Mouse (Mus musculus) hindbrain, embryonic 14.5 days (tissue): ENCODE measurements around the gene Baiap2. TPM values are rescaled to one million over a fixed set of nuclear protein-coding genes. Genes with fewer than 3 reads are reported as not detected.

Experiments
- ATAC-seq: fragments of 200-750 bp; cut with Nextera tagmentation; 2 replicates; pipeline ENCODE4 v1.8.0; 2017; ENCODE audit warnings: moderate number of reproducible peaks, mild to moderate bottlenecking, moderate TSS enrichment, moderate library complexity; ENCODE audit not compliant: low FRiP score
- DNase-seq: peaks from one replicate; pipeline ENCODE4 v3.0.0-alpha.2; 2015; ENCODE audit warnings: low spot score
- H3K27ac ChIP-seq: fragments of 300-500 bp; sonication (generic); 2 replicates; pipeline ENCODE4 v1.5.1; 2014; ENCODE audit warnings: mild to moderate bottlenecking, moderate library complexity
- H3K27me3 ChIP-seq: fragments of 300-500 bp; sonication (generic); 2 replicates; pipeline ENCODE4 v1.6.1; 2014; ENCODE audit warnings: mild to moderate bottlenecking, low read length, mixed read lengths; ENCODE audit not compliant: control insufficient read depth, insufficient read depth
- H3K36me3 ChIP-seq: fragments of 300-500 bp; sonication (generic); replicated peaks from 2 replicates; pipeline ENCODE4 v1.6.1; 2014; ENCODE audit not compliant: control insufficient read depth, insufficient read depth
- H3K4me1 ChIP-seq: fragments of 300-500 bp; sonication (generic); replicated peaks from 2 replicates; pipeline ENCODE4 v1.6.1; 2014; ENCODE audit warnings: antibody characterized with exemption, low read length, mixed read lengths; ENCODE audit not compliant: control insufficient read depth, insufficient read depth
- H3K4me2 ChIP-seq: fragments of 300-500 bp; sonication (generic); replicated peaks from 2 replicates; pipeline ENCODE4 v1.6.1; 2014; ENCODE audit warnings: mild to moderate bottlenecking, moderate library complexity
- H3K4me3 ChIP-seq: fragments of 300-500 bp; sonication (generic); replicated peaks from 2 replicates; pipeline ENCODE4 v1.5.1; 2014; ENCODE audit warnings: mild to moderate bottlenecking, low read length
- H3K9ac ChIP-seq: fragments of 300-500 bp; sonication (generic); 2 replicates; pipeline ENCODE4 v1.6.1; 2014
- H3K9me3 ChIP-seq: fragments of 300-500 bp; sonication (generic); 2 replicates; pipeline ENCODE4 v1.6.1; 2016; ENCODE audit warnings: low read length; ENCODE audit not compliant: control insufficient read depth
- WGBS: fragments of 180-500 bp; shearing (Covaris S2); extraction: QIAGEN DNeasy Blood & Tissue Kit; methylation state at CpG from one replicate; pipeline ENCODE4 v1.1.7; 2014; 5-methylcytosine and 5-hydroxymethylcytosine counted together
- polyA plus RNA-seq: library from polyadenylated mRNA; unstranded; fragments of >200 nt; fragmentation: Nextera tagmentation; extraction: Ambion mirVana; gene quantifications from 2 replicates; pipeline ENCODE4 v1.2.1, GENCODE M21; 2014

Baiap2 gene
- polyA plus RNA-seq, 1 experiment from 2014 or later = 13.7 TPM

GRCm38 (mm10) chr11:119948803-119949202, 6.2 kb downstream of the Baiap2 start:
- Histone ChIP-seq H3K27me3 (no peaks in the 10 kb centered on the region), H3K27ac (no peak overlapping the region), H3K4me3 (no peak overlapping the region), H3K4me1 (peaks cover 13% of the 10 kb centered on the region), H3K4me2 (no peak overlapping the region), H3K9me3 (no peaks in the 10 kb centered on the region), H3K9ac (no peak overlapping the region), H3K36me3 (no peaks in the 10 kb centered on the region)
- ATAC-seq (no peak), DNase-seq (no peak)
- 77% methylated on average over 2 of the region's 2 CpGs for WGBS

DNA sequence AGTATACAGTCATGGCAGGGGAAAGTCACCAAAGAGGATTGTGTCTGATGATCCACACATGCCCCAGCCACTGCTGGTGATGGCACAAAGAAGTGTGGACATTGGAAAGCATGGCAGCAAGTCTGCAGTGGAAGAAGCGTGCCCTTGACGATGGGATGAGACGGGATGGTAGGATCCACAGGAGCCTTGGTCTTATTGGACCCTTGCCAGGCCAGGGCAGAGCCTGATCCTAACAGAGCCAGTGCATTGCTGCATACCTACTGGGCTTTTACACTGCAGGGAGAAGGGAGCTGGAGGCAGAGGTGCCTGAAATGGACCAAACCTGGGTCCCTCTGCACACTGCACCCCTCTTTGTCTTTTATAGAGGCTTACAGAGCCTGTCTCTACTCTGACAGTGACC, 8.0 kb downstream of the Baiap2 start:
- H3K4me3 ChIP-seq = no peak overlapping the region
- 79% methylated on average over 3 of the region's 3 CpGs for WGBS
- ATAC-seq (no peak), DNase-seq (no peak)
- H3K4me1 ChIP-seq = peaks cover 8% of the 10 kb centered on the region; the same call in 1 of the 2 replicates
- H3K36me3 ChIP-seq = no peaks in the 10 kb centered on the region
- H3K27ac ChIP-seq = no peak overlapping the region
- no peak overlapping the region for H3K4me2 ChIP-seq
- H3K27me3 ChIP-seq = no peaks in the 10 kb centered on the region
- no peaks in the 10 kb centered on the region for H3K9me3 ChIP-seq
- H3K9ac ChIP-seq = no peak overlapping the region

DNA sequence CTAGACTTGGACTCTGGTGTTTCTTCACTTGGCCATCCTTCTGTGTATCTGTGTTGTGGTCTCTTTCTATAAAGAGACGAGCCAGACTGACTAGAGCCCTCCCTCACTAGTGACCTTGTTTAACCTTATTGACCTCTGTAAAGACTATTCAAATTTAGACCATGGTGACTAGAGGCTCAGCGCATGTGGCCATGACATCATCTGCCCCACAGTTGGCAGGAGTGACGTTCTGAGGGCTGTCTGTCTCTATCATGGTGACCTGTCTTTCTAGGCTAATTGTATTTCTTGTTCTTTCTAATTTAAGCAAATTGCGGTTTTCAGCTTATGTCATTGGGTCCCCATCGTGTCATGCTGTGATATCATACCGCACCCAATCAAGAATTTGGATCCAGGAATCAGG, 8.8 kb downstream of the Baiap2 start:
- 87% methylated on average over 6 of the region's 6 CpGs for WGBS
- H3K4me3 ChIP-seq = no peak overlapping the region

DNA sequence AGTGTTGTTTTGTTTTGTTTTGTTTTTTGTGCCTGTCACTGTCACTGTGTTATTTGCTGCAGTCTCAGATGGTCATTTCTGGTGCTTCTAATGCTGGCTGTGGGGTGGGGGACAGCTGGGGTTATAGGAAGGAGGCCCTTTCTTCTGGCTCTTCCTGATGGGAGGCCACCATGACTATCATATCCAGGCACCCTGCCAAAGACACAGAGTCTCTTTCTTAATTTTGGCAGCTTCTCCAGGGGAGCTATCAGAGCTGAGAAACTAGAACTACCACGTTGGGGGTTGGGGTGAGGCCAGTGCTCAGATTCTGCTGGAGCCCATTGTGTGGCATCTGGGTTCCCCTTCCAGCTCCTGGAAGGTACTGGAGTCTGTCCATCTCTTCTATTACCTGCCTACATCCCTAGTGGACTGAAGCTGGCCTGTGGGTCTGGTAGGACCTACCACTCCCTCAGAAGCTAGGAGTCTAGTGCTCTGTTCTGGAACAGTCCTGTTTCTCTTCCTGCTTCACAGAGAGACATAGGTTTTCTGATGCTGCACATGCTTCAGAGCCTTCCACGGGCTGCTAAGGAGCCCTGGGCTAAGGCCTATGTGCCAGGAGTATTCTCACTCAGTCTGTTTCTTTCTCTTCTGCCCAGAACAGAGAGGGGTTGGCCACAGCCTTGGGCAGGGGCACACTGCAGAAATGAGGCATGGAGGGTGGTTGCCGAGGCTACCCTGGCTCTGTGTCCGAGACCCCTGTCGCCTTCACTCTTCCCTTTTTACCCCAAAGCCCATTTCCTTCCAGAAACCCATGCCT, 10.1 kb downstream of the Baiap2 start:
- H3K27me3 ChIP-seq = no peaks in the 10 kb centered on the region
- H3K36me3 ChIP-seq = no peaks in the 10 kb centered on the region
- peaks cover 8% of the 10 kb centered on the region; the same call in 1 of the 2 replicates for H3K4me1 ChIP-seq
- H3K4me2 ChIP-seq = no peak overlapping the region
- ATAC-seq (no peak), DNase-seq (no peak)
- no peaks in the 10 kb centered on the region for H3K9me3 ChIP-seq
- no peak overlapping the region for H3K27ac ChIP-seq
- no peak overlapping the region for H3K4me3 ChIP-seq
- 65% methylated on average over 5 of the region's 5 CpGs for WGBS
- no peak overlapping the region for H3K9ac ChIP-seq

More for the DNA sequence above, 8.8 kb downstream of the Baiap2 start:
- H3K27ac ChIP-seq = no peak overlapping the region
- no peak for DNase-seq
- ATAC-seq = no peak
- H3K4me2 ChIP-seq = no peak overlapping the region
- H3K36me3 ChIP-seq = no peaks in the 10 kb centered on the region
- H3K9me3 ChIP-seq = no peaks in the 10 kb centered on the region
- peaks cover 8% of the 10 kb centered on the region; the same call in 1 of the 2 replicates for H3K4me1 ChIP-seq
- H3K27me3 ChIP-seq = no peaks in the 10 kb centered on the region
- no peak overlapping the region for H3K9ac ChIP-seq

GRCm38 (mm10) chr11:119954233-119954632, 11.7 kb downstream of the Baiap2 start:
- WGBS = 78% methylated on average over 4 of the region's 4 CpGs
- H3K9ac ChIP-seq = no peak overlapping the region
- no peak for ATAC-seq

GRCm38 (mm10) chr11:119954749-119955337, 12.3 kb downstream of the Baiap2 start:
- Histone ChIP-seq H3K9me3 (no peaks in the 10 kb centered on the region), H3K36me3 (no peaks in the 10 kb centered on the region), H3K4me3 (no peak overlapping the region), H3K9ac (no peak overlapping the region), H3K4me1 (peaks cover 8% of the 10 kb centered on the region; the same call in 1 of the 2 replicates), H3K27ac (no peak overlapping the region), H3K27me3 (no peaks in the 10 kb centered on the region), H3K4me2 (no peak overlapping the region)
- no peak for ATAC-seq
- WGBS = 90% methylated on average over 2 of the region's 2 CpGs
- no peak for DNase-seq

More at GRCm38 (mm10) chr11:119954233-119954632, 11.7 kb downstream of the Baiap2 start:
- Histone ChIP-seq H3K9me3 (no peaks in the 10 kb centered on the region), H3K4me2 (no peak overlapping the region), H3K27ac (no peak overlapping the region), H3K4me1 (peaks cover 8% of the 10 kb centered on the region; the same call in 1 of the 2 replicates), H3K4me3 (no peak overlapping the region), H3K36me3 (no peaks in the 10 kb centered on the region), H3K27me3 (no peaks in the 10 kb centered on the region)
- no peak for DNase-seq

DNA sequence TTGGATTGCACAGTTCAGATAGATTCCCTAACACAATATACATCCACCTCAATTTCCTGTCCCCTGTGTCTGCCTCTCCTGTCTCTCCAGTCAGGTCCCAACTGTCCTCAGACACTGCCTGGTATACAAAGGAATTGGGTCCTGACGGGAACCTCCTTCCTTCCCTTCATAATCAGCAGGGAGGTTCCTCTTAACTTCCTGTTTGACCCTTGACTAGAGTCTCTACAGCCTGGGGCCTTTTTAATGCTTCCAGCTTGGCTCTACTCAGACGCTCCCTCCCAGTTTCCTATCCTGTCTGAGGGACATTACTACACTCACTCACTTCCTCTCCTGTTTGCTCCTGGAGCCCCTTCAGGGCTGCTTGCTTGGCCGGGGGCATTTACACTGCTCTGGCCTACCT, 12.9 kb downstream of the Baiap2 start:
- H3K27ac ChIP-seq = no peak overlapping the region
- peaks cover 8% of the 10 kb centered on the region; the same call in 1 of the 2 replicates for H3K4me1 ChIP-seq
- 82% methylated on average over 3 of the region's 3 CpGs for WGBS
- no peak overlapping the region for H3K4me3 ChIP-seq
- H3K9me3 ChIP-seq = no peaks in the 10 kb centered on the region
- ATAC-seq (no peak), DNase-seq (no peak)
- H3K9ac ChIP-seq = no peak overlapping the region
- H3K4me2 ChIP-seq = no peak overlapping the region
- no peaks in the 10 kb centered on the region for H3K36me3 ChIP-seq
- no peaks in the 10 kb centered on the region for H3K27me3 ChIP-seq

GRCm38 (mm10) chr11:119956590-119956989, 14.0 kb downstream of the Baiap2 start:
- no peak overlapping the region for H3K27ac ChIP-seq
- H3K36me3 ChIP-seq = no peaks in the 10 kb centered on the region
- no peak overlapping the region for H3K9ac ChIP-seq
- no peak overlapping the region for H3K4me2 ChIP-seq
- H3K4me3 ChIP-seq = no peak overlapping the region
- H3K4me1 ChIP-seq = peaks cover 8% of the 10 kb centered on the region; the same call in 1 of the 2 replicates
- no peak for DNase-seq
- no peaks in the 10 kb centered on the region for H3K9me3 ChIP-seq
- H3K27me3 ChIP-seq = no peaks in the 10 kb centered on the region
- ATAC-seq = no peak
- 84% methylated on average over 13 of the region's 13 CpGs for WGBS

DNA sequence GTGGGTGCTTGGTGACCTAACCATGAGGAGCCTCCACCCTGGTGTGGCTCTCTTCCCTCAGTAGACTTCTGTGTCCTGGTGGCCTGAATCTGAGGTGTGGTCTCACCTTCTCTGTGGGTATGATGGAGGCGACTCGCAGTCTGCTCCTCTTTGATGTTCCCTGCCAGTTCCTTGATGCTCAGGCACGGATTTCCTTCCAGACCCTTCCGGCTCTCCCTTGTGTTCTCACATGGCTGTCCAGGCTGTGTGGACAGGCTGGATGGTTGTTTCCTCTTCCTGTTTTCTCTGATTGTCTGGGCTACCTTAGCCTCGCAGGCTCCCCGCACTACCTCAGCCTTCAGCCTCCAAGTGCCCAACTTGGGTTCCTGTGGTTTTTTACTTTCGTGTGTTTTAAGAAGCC, 16.3 kb downstream of the Baiap2 start:
- no peaks in the 10 kb centered on the region for H3K9me3 ChIP-seq
- no peak overlapping the region for H3K27ac ChIP-seq
- DNase-seq (no peak), ATAC-seq (no peak)
- H3K36me3 ChIP-seq = no peaks in the 10 kb centered on the region
- WGBS = 93% methylated on average over 7 of the region's 7 CpGs
- H3K9ac ChIP-seq = no peak overlapping the region
- no peaks in the 10 kb centered on the region for H3K4me1 ChIP-seq
- H3K4me2 ChIP-seq = no peak overlapping the region
- H3K4me3 ChIP-seq = no peak overlapping the region
- H3K27me3 ChIP-seq = no peaks in the 10 kb centered on the region
